Mouse (Mus musculus) liver, embryonic 15.5 days (tissue): ENCODE results near the gene Mog. TPM values are rescaled to one million over a fixed set of nuclear protein-coding genes. Genes with fewer than 3 reads are reported as not detected.
A peak's percentile ranks its signal among the peaks of the same experiment; 100 is the strongest.

ENCODE experiments used
- ATAC-seq: fragments of 200-750 bp; cut with Nextera tagmentation; 2 replicates; pipeline ENCODE4 v1.8.0; 2017; ENCODE audit warnings: moderate number of reproducible peaks, mild to moderate bottlenecking, moderate library complexity; ENCODE audit not compliant: insufficient read depth
- H3K27ac ChIP-seq: fragments of 300-500 bp; sonication (generic); replicated peaks from 2 replicates; pipeline ENCODE4 v1.5.1; 2015; ENCODE audit warnings: mild to moderate bottlenecking, inconsistent platforms
- H3K27me3 ChIP-seq: fragments of 300-500 bp; sonication (generic); 2 replicates; pipeline ENCODE4 v1.6.1; 2015; ENCODE audit warnings: mild to moderate bottlenecking, inconsistent platforms
- H3K36me3 ChIP-seq: fragments of 300-500 bp; sonication (generic); replicated peaks from 2 replicates; pipeline ENCODE4 v1.6.1; 2015; ENCODE audit warnings: moderate library complexity, mild to moderate bottlenecking, inconsistent platforms
- H3K4me1 ChIP-seq: fragments of 300-500 bp; sonication (generic); replicated peaks from 2 replicates; pipeline ENCODE4 v1.6.1; 2015; ENCODE audit warnings: inconsistent platforms
- H3K4me2 ChIP-seq: fragments of 300-500 bp; sonication (generic); 2 replicates; pipeline ENCODE4 v1.6.1; 2015; ENCODE audit warnings: moderate library complexity, mild to moderate bottlenecking, inconsistent platforms
- H3K4me3 ChIP-seq: fragments of 300-500 bp; sonication (generic); replicated peaks from 2 replicates; pipeline ENCODE4 v1.5.1; 2015; ENCODE audit warnings: mild to moderate bottlenecking, inconsistent platforms
- H3K9ac ChIP-seq: fragments of 300-500 bp; sonication (generic); 2 replicates; pipeline ENCODE4 v1.6.1; 2015; ENCODE audit warnings: moderate library complexity, mild to moderate bottlenecking, inconsistent platforms
- H3K9me3 ChIP-seq: fragments of 300-500 bp; sonication (generic); replicated peaks from 2 replicates; pipeline ENCODE4 v1.6.1; 2016; ENCODE audit warnings: inconsistent platforms
- WGBS: fragments of 180-500 bp; shearing (Covaris S2); methylation state at CpG from one replicate; pipeline ENCODE4 v1.1.7; 2015; ENCODE audit warnings: mixed read lengths; ENCODE audit not compliant: insufficient replicate concordance; 5-methylcytosine and 5-hydroxymethylcytosine counted together
- polyA plus RNA-seq: library from polyadenylated mRNA; unstranded; fragments of >200 nt; fragmentation: Nextera tagmentation; extraction: Ambion mirVana; gene quantifications from 2 replicates; pipeline ENCODE4 v1.2.1, GENCODE M21; 2015

Mog gene
- polyA plus RNA-seq, 1 experiment from 2014 or later = not detected

GRCm38 (mm10) chr17:37056957-37057356 is 33.8 kb upstream of the Mog start:
- Histone ChIP-seq H3K9ac (no peak overlapping the region), H3K36me3 (no peaks in the 10 kb centered on the region), H3K27me3 (peaks cover 10% of the 10 kb centered on the region), H3K4me3 (no peak overlapping the region), H3K9me3 (no peaks in the 10 kb centered on the region), H3K4me1 (no peaks in the 10 kb centered on the region), H3K4me2 (no peak overlapping the region), H3K27ac (no peak overlapping the region)
- no peak for ATAC-seq
- WGBS = 66% methylated on average over 6 of the region's 6 CpGs

DNA sequence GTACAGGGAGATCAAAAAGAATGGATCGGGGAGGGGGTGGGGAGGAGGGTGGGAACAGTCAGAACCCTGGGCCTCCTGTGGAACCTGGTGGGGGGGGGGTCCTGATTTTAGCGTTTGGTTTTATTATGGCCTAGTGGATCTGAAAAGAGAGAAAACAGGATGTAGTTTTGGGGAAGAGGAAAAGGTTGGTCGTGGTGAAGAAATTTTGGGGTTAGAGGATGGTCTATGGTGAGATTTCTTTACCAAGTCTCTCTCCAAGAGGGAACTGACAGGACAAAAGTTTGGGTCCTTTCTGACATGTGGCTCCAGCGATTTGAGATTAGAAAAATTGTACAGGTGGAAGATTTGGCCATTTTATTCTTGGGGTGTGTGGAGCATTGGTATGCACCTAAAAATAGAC is 28.5 kb upstream of the Mog start:
- no peaks in the 10 kb centered on the region for H3K36me3 ChIP-seq
- H3K9ac ChIP-seq = no peak overlapping the region
- no peak for ATAC-seq
- H3K4me1 ChIP-seq = peaks cover 17% of the 10 kb centered on the region
- H3K4me2 ChIP-seq = no peak overlapping the region
- H3K27ac ChIP-seq = no peak overlapping the region
- peaks cover 62% of the 10 kb centered on the region for H3K27me3 ChIP-seq
- H3K9me3 ChIP-seq = no peaks in the 10 kb centered on the region
- 28% methylated on average over 4 of the region's 4 CpGs for WGBS
- H3K4me3 ChIP-seq = no peak overlapping the region

GRCm38 (mm10) chr17:37050876-37051275 is 27.7 kb upstream of the Mog start:
- ATAC-seq = no peak
- WGBS = 10% methylated on average over 27 of the region's 27 CpGs
- H3K4me3 ChIP-seq = peak overlapping the region; percentile 28
- H3K9ac ChIP-seq = no peak overlapping the region
- no peak overlapping the region for H3K27ac ChIP-seq
- H3K4me2 ChIP-seq = peak overlapping the region; percentile 50
- H3K9me3 ChIP-seq = no peaks in the 10 kb centered on the region
- peaks cover 24% of the 10 kb centered on the region for H3K4me1 ChIP-seq
- H3K36me3 ChIP-seq = no peaks in the 10 kb centered on the region
- peaks cover 71% of the 10 kb centered on the region for H3K27me3 ChIP-seq

DNA sequence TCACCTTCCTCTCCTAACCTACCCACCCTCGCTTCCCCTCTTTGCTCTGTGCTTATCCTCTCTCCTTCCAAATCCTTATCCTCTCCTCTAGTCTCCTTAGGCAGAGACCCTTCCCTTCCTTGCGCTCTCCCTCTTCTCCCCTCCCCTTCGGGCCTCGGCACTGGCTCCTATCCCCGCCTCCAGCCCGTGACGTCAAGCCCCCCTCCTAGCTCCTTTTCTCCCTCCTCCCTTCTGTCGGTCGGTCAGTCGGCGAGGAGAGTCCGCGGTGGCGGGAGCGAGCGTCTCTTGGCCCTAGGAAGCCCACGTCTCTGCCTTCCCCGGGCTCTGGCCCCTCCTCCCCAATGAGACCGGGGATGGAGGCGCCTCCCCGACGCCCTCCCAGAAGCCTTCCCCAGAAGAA is 27.2 kb upstream of the Mog start:
- no peak for ATAC-seq
- Histone ChIP-seq H3K9me3 (no peaks in the 10 kb centered on the region), H3K27ac (no peak overlapping the region), H3K9ac (no peak overlapping the region), H3K4me2 (peak overlapping the region; percentile 50), H3K4me1 (peaks cover 24% of the 10 kb centered on the region), H3K36me3 (no peaks in the 10 kb centered on the region), H3K4me3 (peak overlapping the region; percentile 28), H3K27me3 (peaks cover 76% of the 10 kb centered on the region)
- 4% methylated on average over 22 of the region's 22 CpGs for WGBS

DNA sequence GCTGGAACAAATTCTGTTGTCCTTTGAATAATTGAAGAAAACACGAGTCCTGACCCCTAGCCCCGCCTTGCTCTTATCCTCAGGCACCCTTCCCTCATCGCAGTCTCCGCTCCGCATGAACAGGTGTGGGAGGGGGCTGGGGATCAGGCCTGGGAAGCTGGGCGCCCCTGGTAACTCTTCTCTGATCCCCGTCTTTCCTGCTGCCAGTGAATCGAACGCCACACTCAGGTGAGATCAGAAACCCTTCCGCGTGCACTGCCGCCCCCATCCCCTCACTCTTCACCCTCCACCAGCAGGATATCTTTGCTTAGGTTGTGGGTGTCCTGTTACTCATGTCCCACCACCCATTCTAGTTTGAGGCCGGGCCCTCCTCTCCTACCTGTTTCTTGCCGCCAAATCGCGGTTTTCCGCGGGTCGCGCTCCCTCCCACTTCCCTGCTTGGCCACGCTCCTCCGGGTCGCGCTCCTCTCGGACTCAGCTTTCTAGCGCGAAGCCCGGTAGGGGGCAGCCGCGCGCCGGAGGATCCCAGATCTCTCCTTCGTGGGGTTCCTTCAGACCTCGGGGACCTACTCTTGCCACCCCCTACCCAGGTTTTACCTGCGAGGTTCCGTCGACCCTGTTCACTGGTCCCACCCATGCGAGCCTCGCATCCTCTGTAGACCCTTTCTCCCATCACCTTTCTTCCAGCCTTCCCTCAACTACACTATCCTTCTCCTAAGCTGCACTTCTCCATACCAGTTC is 26.5 kb upstream of the Mog start:
- Histone ChIP-seq H3K4me1 (peaks cover 24% of the 10 kb centered on the region), H3K9me3 (no peaks in the 10 kb centered on the region), H3K4me2 (peak overlapping the region; percentile 50), H3K36me3 (no peaks in the 10 kb centered on the region), H3K4me3 (peak overlapping the region; percentile 28), H3K9ac (no peak overlapping the region), H3K27me3 (peaks cover 82% of the 10 kb centered on the region), H3K27ac (no peak overlapping the region)
- no peak for ATAC-seq
- 6% methylated on average over 39 of the region's 39 CpGs for WGBS

GRCm38 (mm10) chr17:37048383-37048782 is 25.2 kb upstream of the Mog start:
- Histone ChIP-seq H3K36me3 (no peaks in the 10 kb centered on the region), H3K27me3 (peaks cover 95% of the 10 kb centered on the region), H3K4me2 (no peak overlapping the region), H3K27ac (no peak overlapping the region), H3K4me3 (no peak overlapping the region), H3K9me3 (no peaks in the 10 kb centered on the region), H3K4me1 (peaks cover 24% of the 10 kb centered on the region), H3K9ac (no peak overlapping the region)
- ATAC-seq = no peak
- 51% methylated on average over 7 of the region's 7 CpGs for WGBS

GRCm38 (mm10) chr17:37047981-37048380 is 24.8 kb upstream of the Mog start:
- no peak for ATAC-seq
- H3K9ac ChIP-seq = no peak overlapping the region
- H3K36me3 ChIP-seq = no peaks in the 10 kb centered on the region
- no peak overlapping the region for H3K4me3 ChIP-seq
- H3K4me2 ChIP-seq = no peak overlapping the region
- H3K27ac ChIP-seq = no peak overlapping the region
- H3K9me3 ChIP-seq = no peaks in the 10 kb centered on the region
- 14% methylated on average over 3 of the region's 3 CpGs for WGBS
- H3K27me3 ChIP-seq = peaks cover 96% of the 10 kb centered on the region
- H3K4me1 ChIP-seq = peaks cover 24% of the 10 kb centered on the region

DNA sequence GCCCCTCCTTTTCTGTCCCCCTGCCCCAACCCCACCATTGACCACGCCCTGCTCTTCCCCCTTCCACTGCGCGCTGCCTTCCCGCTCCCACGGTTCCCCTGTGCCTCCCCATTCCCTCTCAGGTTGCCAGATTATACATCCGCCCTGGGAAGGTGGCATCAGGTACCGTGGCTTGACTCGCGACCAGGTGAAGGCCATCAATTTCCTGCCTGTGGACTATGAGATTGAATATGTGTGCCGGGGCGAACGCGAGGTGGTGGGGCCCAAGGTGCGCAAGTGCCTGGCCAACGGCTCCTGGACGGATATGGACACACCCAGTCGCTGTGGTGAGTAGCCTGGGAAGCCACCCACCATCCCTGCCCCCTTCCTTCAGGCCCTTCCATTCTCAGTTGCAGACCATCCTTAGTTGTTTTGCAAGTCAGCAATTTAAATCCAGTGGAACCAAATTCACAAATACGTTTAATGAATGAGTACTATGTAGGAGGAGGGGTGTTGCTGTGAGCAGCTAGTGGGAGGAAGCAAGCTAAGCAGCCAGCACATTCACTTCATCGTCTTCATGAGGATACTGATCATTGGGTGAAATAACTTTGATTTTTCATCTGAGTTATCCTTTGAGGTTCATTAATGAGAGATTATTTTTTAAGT is 24.3 kb upstream of the Mog start:
- Histone ChIP-seq H3K36me3 (no peaks in the 10 kb centered on the region), H3K27me3 (peaks cover 91% of the 10 kb centered on the region), H3K4me3 (no peak overlapping the region), H3K9ac (no peak overlapping the region), H3K4me2 (no peak overlapping the region), H3K4me1 (peaks cover 24% of the 10 kb centered on the region), H3K27ac (no peak overlapping the region), H3K9me3 (no peaks in the 10 kb centered on the region)
- WGBS = 28% methylated on average over 19 of the region's 19 CpGs
- ATAC-seq = no peak

GRCm38 (mm10) chr17:37046312-37047112 is 23.3 kb upstream of the Mog start:
- Histone ChIP-seq H3K4me1 (peaks cover 24% of the 10 kb centered on the region), H3K4me2 (peak overlapping the region; percentile 71), H3K36me3 (no peaks in the 10 kb centered on the region), H3K4me3 (peak overlapping the region; percentile 58), H3K27me3 (peaks cover 82% of the 10 kb centered on the region), H3K9me3 (no peaks in the 10 kb centered on the region), H3K9ac (peak overlapping the region; percentile 45), H3K27ac (no peak overlapping the region)
- 1% methylated on average over 55 of the region's 58 CpGs for WGBS
- peak; percentile 59 for ATAC-seq

GRCm38 (mm10) chr17:37045611-37046311 is 22.6 kb upstream of the Mog start, which contains the start of gene Gabbr1:
Gene Gabbr1, plus strand, starts transcription at chr17:37045966.
- Histone ChIP-seq H3K9me3 (no peaks in the 10 kb centered on the region), H3K27me3 (peaks cover 75% of the 10 kb centered on the region), H3K36me3 (no peaks in the 10 kb centered on the region), H3K4me2 (peak within 1 kb of the TSS; percentile 71), H3K4me1 (peaks cover 22% of the 10 kb centered on the region), H3K9ac (peak within 1 kb of the TSS; percentile 45), H3K27ac (no peak within 1 kb of the TSS), H3K4me3 (peak within 1 kb of the TSS; percentile 58)
- ATAC-seq = peak; percentile 62
- 1% methylated on average over 53 of the region's 55 CpGs for WGBS
